Mouse (Mus musculus) midbrain, embryonic 15.5 days (tissue): ENCODE data around the gene Angptl1. TPM values are rescaled to one million over a fixed set of nuclear protein-coding genes. Genes with fewer than 3 reads are reported as not detected.

Experiments
- ATAC-seq: fragments of 200-750 bp; cut with Nextera tagmentation; replicated peaks from 2 replicates; pipeline ENCODE4 v1.8.0; 2017; ENCODE audit warnings: moderate TSS enrichment
- H3K27ac ChIP-seq: fragments of 300-500 bp; sonication (generic); 2 replicates; pipeline ENCODE4 v1.5.1; 2015; ENCODE audit warnings: mild to moderate bottlenecking, inconsistent platforms
- H3K27me3 ChIP-seq: fragments of 300-500 bp; sonication (generic); replicated peaks from 2 replicates; pipeline ENCODE4 v1.6.1; 2015; ENCODE audit warnings: inconsistent platforms
- H3K36me3 ChIP-seq: fragments of 300-500 bp; sonication (generic); replicated peaks from 2 replicates; pipeline ENCODE4 v1.6.1; 2015; ENCODE audit warnings: inconsistent platforms
- H3K4me1 ChIP-seq: fragments of 300-500 bp; sonication (generic); 2 replicates; pipeline ENCODE4 v1.6.1; 2015; ENCODE audit warnings: inconsistent platforms
- H3K4me2 ChIP-seq: fragments of 300-500 bp; sonication (generic); 2 replicates; pipeline ENCODE4 v1.6.1; 2015; ENCODE audit warnings: inconsistent platforms, mild to moderate bottlenecking, moderate library complexity
- H3K4me3 ChIP-seq: fragments of 300-500 bp; sonication (generic); 2 replicates; pipeline ENCODE4 v1.5.1; 2015; ENCODE audit warnings: mild to moderate bottlenecking, inconsistent platforms
- H3K9ac ChIP-seq: fragments of 300-500 bp; sonication (generic); 2 replicates; pipeline ENCODE4 v1.6.1; 2015; ENCODE audit warnings: mild to moderate bottlenecking, inconsistent platforms
- H3K9me3 ChIP-seq: fragments of 300-500 bp; sonication (generic); 2 replicates; pipeline ENCODE4 v1.6.1; 2016; ENCODE audit warnings: inconsistent platforms
- WGBS: fragments of 180-500 bp; shearing (Covaris S2); methylation state at CpG from one replicate; pipeline ENCODE4 v1.1.7; 2015; ENCODE audit warnings: mixed read lengths; 5-methylcytosine and 5-hydroxymethylcytosine counted together
- polyA plus RNA-seq: library from polyadenylated mRNA; unstranded; fragments of >200 nt; fragmentation: Nextera tagmentation; extraction: Ambion mirVana; gene quantifications from 2 replicates; pipeline ENCODE4 v1.2.1, GENCODE M21; 2015

Gene Angptl1
- polyA plus RNA-seq, 1 experiment from 2014 or later: 1.1 TPM

DNA sequence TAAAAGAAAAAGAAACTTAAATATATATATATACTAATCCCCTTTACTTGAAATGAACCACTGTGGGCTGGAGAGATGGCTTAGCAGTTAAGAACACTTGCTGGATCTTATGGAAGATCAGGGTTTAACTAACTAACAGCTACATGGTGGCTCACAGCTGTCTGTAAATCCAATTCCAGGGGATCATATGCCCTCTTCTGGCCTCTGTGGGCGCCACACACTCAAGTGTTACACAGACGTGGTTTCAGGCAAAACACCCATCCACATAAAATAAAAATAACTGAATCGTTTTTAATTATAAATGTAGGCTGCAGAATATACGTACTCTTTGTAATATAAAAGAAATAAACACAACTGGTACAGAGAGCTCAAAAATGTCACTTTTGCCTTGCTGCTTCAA lies 50.5 kb downstream of the Angptl1 start:
- Histone ChIP-seq H3K36me3 (peaks cover 9% of the 10 kb centered on the region), H3K9me3 (no peaks in the 10 kb centered on the region), H3K27ac (no peak overlapping the region), H3K4me2 (no peak overlapping the region), H3K4me3 (no peak overlapping the region), H3K4me1 (no peaks in the 10 kb centered on the region), H3K27me3 (no peaks in the 10 kb centered on the region), H3K9ac (no peak overlapping the region)
- WGBS: 95% methylated on average over 4 of the region's 4 CpGs
- no peak for ATAC-seq

DNA sequence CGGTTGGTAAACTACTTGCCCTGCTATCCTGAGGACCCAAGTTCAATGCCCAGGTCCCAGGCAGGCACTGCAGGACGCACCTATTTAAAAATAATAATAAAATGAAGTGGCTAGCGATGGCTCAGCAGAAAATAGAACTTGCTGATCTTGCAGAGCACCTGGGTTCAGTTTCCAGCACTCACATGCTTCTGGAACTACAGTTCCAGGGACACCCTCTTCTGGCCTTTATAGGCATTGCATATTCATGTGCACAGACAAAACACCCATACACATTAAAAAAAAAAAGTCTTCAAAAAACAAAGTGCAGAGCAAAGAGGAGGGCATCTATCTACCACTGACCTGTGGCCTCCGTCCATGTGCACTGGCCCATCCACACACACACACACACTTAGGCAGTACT lies 53.2 kb downstream of the Angptl1 start:
- WGBS: 97% methylated on average over 4 of the region's 4 CpGs
- ATAC-seq: no peak

DNA sequence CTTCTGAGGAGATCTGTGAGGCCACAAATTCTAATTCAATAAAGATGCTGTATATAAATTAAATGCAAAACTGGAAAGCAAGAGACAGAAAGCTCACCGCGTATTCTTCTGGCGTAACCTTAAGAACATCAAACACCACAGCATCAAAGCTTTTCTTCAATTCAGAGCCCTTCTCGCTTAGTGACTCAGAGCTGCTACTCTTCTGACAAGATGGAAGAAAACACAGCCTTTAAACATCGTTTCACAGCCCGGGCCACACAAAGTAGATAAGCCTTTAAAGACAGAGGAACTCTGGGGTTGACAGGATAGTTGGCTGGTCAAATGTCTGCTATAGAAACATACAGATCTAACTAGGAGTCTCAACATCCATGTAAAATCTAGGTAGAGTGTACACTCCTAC lies 63.3 kb downstream of the Angptl1 start:
- 0 out of 2 replicates have a peak, but pooled peaks cover 4% of the 10 kb centered on the region for H3K4me1 ChIP-seq
- H3K4me3 ChIP-seq: no peak overlapping the region
- peaks cover 6% of the 10 kb centered on the region; the same call in 1 of the 2 replicates for H3K36me3 ChIP-seq
- H3K27ac ChIP-seq: 0 out of 2 replicates have a peak overlapping the region, but pooled peaks have one; percentile 6
- H3K4me2 ChIP-seq: no peak overlapping the region
- no peak for ATAC-seq
- WGBS: 54% methylated on average over 6 of the region's 6 CpGs
- H3K9me3 ChIP-seq: no peaks in the 10 kb centered on the region
- H3K27me3 ChIP-seq: no peaks in the 10 kb centered on the region
- no peak overlapping the region for H3K9ac ChIP-seq

More for the DNA sequence above, 53.2 kb downstream of the Angptl1 start:
- Histone ChIP-seq H3K9ac (no peak overlapping the region), H3K27ac (no peak overlapping the region), H3K9me3 (no peaks in the 10 kb centered on the region), H3K4me3 (no peak overlapping the region), H3K4me1 (no peaks in the 10 kb centered on the region), H3K27me3 (no peaks in the 10 kb centered on the region), H3K4me2 (no peak overlapping the region), H3K36me3 (peaks cover 9% of the 10 kb centered on the region)

DNA sequence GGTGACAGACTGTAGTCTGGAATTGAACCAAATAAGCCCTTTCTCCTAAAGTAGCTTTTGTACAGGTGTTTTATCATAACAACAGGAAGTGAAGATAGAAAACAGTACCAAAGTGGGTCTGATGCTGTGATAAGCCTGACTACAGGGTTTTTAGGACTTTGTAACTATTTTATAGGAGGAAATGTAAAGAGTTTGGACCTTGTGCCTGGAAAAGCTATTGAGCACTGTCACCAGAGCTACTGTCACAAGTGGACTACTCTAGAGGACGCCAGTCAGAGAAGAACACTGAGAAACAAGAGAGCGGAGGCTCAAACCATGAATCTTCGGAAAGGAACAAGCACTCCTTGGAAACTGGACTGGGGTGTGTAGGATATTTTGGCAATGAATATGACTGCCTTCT lies 65.5 kb downstream of the Angptl1 start:
- ATAC-seq: no peak
- 0 out of 2 replicates have a peak, but pooled peaks cover 4% of the 10 kb centered on the region for H3K4me1 ChIP-seq
- H3K9ac ChIP-seq: no peak overlapping the region
- no peak overlapping the region for H3K27ac ChIP-seq
- no peak overlapping the region for H3K4me3 ChIP-seq
- H3K9me3 ChIP-seq: no peaks in the 10 kb centered on the region
- H3K4me2 ChIP-seq: no peak overlapping the region
- WGBS: 93% methylated on average over 3 of the region's 3 CpGs
- H3K36me3 ChIP-seq: peaks cover 6% of the 10 kb centered on the region; the same call in 1 of the 2 replicates
- no peaks in the 10 kb centered on the region for H3K27me3 ChIP-seq

DNA sequence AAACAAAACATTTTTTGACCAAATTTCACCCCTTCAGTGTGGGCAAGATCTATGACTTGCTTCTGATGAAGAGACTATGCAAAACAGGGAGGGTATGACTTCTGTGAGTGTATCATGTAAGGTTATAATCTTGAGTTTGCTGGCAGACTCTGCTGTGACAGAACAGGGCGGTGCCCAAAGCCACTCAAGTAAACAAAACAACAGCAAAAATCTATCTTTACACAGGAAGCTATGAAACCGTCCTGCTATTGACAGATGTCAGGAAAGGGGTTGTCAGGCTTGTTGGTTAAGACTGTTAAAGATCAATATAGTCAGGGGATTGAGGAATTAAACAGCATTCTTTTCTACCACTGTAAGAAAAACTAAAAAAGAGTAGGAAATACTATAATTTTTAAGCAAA lies 67.3 kb downstream of the Angptl1 start:
- ATAC-seq: no peak
- Histone ChIP-seq H3K9me3 (no peaks in the 10 kb centered on the region), H3K27me3 (no peaks in the 10 kb centered on the region), H3K4me3 (no peak overlapping the region), H3K9ac (no peak overlapping the region), H3K4me2 (no peak overlapping the region), H3K36me3 (no peaks in the 10 kb centered on the region), H3K4me1 (0 out of 2 replicates have a peak, but pooled peaks cover 4% of the 10 kb centered on the region), H3K27ac (no peak overlapping the region)
- WGBS: 81% methylated on average over 2 of the region's 2 CpGs

DNA sequence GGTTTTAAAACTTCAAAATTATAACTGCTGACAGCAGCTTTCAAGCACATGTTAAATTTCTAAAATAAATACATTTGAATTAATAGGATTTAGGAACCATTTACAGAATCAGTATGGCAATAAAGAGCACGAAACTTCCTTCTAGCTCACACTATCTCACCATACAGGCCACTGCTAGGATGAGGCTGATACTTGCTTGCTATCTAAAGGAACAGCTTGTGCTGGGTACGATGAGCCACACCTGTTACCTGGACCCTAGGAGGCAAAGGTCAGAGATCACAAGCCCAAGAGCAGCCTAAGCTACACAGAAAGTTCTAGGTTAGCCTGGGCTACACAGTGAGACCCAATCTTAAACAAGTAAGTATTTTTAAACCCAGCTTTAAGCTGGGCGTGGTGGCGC lies 70.9 kb downstream of the Angptl1 start:
- H3K9me3 ChIP-seq: no peaks in the 10 kb centered on the region
- H3K36me3 ChIP-seq: no peaks in the 10 kb centered on the region
- no peak overlapping the region for H3K4me3 ChIP-seq
- no peak for ATAC-seq
- H3K27ac ChIP-seq: no peak overlapping the region
- WGBS: 96% methylated on average over 4 of the region's 4 CpGs
- no peak overlapping the region for H3K4me2 ChIP-seq
- H3K27me3 ChIP-seq: no peaks in the 10 kb centered on the region
- H3K9ac ChIP-seq: no peak overlapping the region
- H3K4me1 ChIP-seq: no peaks in the 10 kb centered on the region

DNA sequence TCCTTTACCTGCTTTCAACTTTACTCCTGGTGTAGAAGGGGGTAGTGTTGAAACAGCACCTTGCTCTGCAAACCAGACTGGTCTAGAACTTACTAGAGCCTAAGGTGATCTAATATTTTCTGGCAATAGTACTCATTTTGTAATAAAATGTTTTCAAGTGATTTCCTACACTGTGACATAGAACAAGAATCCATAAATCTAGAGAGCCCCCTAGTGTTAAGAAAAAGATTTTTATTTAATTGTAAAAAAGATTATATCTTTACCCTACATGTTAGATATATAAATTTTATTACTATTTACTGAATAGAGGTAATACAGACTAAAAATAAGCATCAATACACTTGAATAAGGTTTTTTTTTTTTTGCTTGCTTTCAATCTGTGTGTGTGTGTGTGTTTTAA lies 71.5 kb downstream of the Angptl1 start:
- H3K9ac ChIP-seq: no peak overlapping the region
- H3K27ac ChIP-seq: no peak overlapping the region
- ATAC-seq: no peak
- H3K4me3 ChIP-seq: no peak overlapping the region
- H3K36me3 ChIP-seq: no peaks in the 10 kb centered on the region
- H3K4me1 ChIP-seq: no peaks in the 10 kb centered on the region
- H3K27me3 ChIP-seq: no peaks in the 10 kb centered on the region
- no peaks in the 10 kb centered on the region for H3K9me3 ChIP-seq
- no peak overlapping the region for H3K4me2 ChIP-seq

Other genes starting within 250 kb of the Angptl1 start
- gene Tor3a, start 164.2 kb upstream of the Angptl1 start, polyA plus RNA-seq: 2.5 and 4.3 TPM in 2 replicates
- gene Fam20b, start 119.5 kb upstream of the Angptl1 start, polyA plus RNA-seq: 34.2 and 34.7 TPM in 2 replicates
- 87.9 and 104 TPM in 2 replicates for gene Ralgps2, start 101.1 kb downstream of the Angptl1 start, polyA plus RNA-seq